Mouse (Mus musculus) myocyte (in vitro differentiated cells): ENCODE measurements around the gene Smc1a.

Experiments
- MYOG ChIP-seq, 3 experiments: IDR thresholded peaks; one replicate each; pipeline ENCODE4 v1.6.1; 2011; ENCODE audit warnings: control low read depth in 2 of 3, low read depth in 2 of 3, mild to moderate bottlenecking in 2 of 3; ENCODE audit not compliant: insufficient read length in 2 of 3, control insufficient read depth in 1 of 3, insufficient read depth in 1 of 3
- POLR2A ChIP-seq: IDR thresholded peaks from one replicate; pipeline ENCODE4 v1.6.1; 2011; ENCODE audit warnings: low read depth, mild to moderate bottlenecking, control low read depth, moderate library complexity; ENCODE audit not compliant: insufficient read length

- no peak for TF ChIP-seq POLR2A
- no peak for TF ChIP-seq MYOG (IDR thresholded peaks at IDR 0.05; ENCODE audit: control insufficient read depth in 1 of 3, insufficient read depth in 1 of 3, insufficient read length in 2 of 3, low read depth in 2 of 3)
Measured at GRCm38 (mm10) chrX:152015752-152016150, 477 bp upstream of the Smc1a start.
